Mouse (Mus musculus) megakaryocyte, embryonic 14.5 days (primary cell): ENCODE measurements at regions not wholly inside any gene's neighbourhood (a gene's known extent, or its start where the extent isn't known, plus 50 kb on each side); places are given as distances from the start of the nearest gene placed in this dataset.

Experiments used
- FLI1 ChIP-seq: IDR thresholded peaks from 2 replicates; pipeline ENCODE4 v1.6.1; 2012; ENCODE audit warnings: low read length, inconsistent platforms, mixed read lengths
- GATA1 ChIP-seq: IDR thresholded peaks from 3 replicates; pipeline ENCODE4 v1.6.1; 2012; ENCODE audit warnings: mixed read lengths, low read length, inconsistent platforms, borderline replicate concordance

GRCm38 (mm10) chr13:110866713-110867112, 388.1 kb upstream of the Actbl2 start:
- TF ChIP-seq GATA1, result no peak
- TF ChIP-seq FLI1, result no peak
